Mouse (Mus musculus) right cerebral cortex, postnatal 10 days (tissue): ENCODE measurements around the gene Cfap157.

Source experiments
- DNase-seq, 2 experiments: peaks; one replicate each; pipeline ENCODE4 v3.0.0; 2021; ENCODE audit warnings: low spot score in 2 of 2

Cfap157 gene

DNA sequence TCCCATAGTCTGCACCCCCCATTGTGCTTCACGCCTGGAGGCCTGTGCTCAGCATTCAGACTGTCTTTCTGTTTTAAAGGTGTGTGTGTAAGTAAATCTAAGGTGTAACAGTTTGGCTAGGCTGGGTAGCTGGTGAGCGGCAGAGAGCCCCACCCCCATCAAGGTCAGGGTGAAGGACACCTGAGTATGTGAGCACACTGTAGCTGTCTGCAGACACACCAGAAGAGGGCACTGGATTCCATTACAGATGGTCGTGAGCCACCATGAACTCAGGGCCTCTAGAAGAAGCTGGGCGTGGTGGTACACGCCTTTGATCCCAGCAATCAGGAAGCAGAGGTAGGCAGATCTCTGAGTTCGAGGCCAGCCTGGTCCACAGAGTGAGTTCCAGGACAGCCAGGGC, 2.5 kb downstream of the Cfap157 start:
- no peak for DNase-seq

GRCm38 (mm10) chr2:32779714-32780113, 4.5 kb downstream of the Cfap157 start:
- DNase-seq = no peak

- peak in 1 of 2 experiments; percentile 72 for DNase-seq
These were observed 5.1 kb downstream of the Cfap157 start for GRCm38 (mm10) chr2:32779131-32779530.

GRCm38 (mm10) chr2:32778081-32778480, 6.1 kb downstream of the Cfap157 start:
- DNase-seq = no peak

- no peak for DNase-seq
These were observed 8.0 kb downstream of the Cfap157 start for GRCm38 (mm10) chr2:32776192-32776591.

DNA sequence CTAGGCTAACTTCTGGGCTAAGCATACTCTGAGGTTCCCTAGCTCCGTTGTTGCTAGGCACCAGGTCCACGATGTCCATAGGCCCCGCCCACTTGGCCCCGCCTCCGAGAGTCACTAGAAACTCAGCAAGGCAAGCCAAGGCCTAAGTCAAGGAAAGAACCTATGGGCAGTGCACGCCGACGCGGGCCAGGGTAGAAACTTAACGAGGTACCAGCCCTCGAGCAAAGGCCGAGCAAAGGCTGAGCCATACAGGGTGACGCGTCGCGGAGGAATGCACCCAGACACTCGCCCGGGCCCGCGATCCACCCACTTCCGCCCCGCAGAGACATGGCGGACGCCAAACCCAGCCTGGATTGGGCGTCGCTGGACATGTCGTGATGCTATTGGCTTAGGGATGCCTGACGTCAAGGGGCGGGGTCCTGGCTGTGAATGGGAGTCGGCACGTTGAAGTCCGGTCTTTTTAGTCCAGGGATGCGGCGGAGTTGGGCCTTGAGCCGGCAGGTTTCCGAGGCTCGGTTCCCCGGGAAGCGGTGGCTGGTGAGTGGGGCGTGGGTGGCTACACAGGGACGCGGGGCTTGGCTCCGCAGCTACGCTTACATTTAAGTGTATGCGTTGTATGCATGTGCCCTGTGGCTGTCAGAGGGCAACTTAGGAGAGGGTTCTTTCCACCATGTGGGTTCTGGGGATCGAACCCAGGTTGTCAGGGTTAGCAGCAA, 8.7 kb downstream of the Cfap157 start, which contains the start of the genes Ttc16 and Ptrh1:
Ttc16 (minus strand) TSS at position 275 of the 716 bp plus-strand sequence.
Ptrh1 (plus strand) TSS at position 428 of the 716 bp plus-strand sequence.
- peak; percentile 98 for DNase-seq

DNA sequence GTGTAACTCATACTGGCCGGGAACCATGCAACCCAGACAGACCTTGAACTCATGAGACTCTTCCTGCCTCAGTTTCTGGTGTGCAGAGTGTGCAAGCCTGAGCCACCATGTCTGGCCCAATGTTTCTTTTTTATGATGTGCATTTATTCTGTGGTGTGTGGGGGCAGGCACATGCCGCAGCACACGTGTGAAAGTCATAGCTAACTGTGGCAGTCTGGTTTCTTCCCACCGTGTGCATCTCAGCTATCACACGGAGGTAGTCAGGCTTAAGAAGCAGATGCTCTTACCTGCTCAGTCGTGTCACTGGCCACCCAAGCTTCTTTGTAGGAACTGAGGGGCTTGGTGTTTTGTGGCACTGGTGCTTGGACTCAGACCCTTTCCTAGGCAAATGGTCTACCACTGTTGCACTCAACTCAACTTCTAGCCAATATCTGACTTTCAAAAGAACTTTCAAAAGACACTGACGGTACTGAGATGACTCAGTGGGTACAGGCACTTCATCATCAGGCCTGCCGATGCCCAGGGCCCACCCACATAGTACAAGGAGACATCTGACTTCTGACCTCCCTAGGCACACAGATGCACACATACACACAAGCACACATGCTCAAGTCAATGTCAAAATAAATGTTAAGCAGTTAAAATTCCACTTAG, 11.5 kb downstream of the Cfap157 start:
- no peak for DNase-seq

GRCm38 (mm10) chr2:32771886-32772285, 12.3 kb downstream of the Cfap157 start:
- DNase-seq = no peak

- no peak for DNase-seq
These were observed 14.7 kb downstream of the Cfap157 start for GRCm38 (mm10) chr2:32769327-32770085.

DNA sequence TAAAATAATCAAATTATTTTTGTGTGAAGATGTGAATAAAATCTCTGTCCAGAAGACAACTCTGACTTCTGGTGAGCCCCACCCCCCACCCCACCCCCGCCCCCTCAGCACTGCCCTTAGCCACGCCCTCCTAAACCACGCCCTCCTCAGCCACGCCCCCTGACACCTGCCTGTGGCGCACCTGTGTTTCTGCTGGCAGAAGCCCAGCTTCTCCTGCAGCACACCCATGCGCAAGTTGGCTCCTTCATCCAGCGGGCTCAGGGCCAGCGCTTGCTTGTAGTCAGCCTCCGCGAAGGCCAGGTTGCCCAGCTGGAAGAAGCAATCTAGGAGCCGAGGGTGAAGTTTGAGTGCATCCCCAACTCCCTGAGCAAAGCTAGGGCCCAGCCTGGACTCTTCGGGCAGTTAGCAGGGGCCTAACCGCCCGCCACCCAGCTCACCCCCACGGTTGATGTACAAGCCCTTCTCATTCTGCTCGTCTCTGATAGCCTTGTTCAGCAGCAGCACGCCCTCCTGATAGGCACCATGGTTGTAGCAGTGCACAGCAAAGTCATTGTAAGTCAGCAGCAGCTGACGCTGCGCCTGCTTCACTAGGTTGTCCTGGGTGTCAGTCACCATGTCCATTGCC, 15.5 kb downstream of the Cfap157 start:
- DNase-seq = no peak

- DNase-seq = no peak
These were observed 17.0 kb downstream of the Cfap157 start for GRCm38 (mm10) chr2:32767241-32767640.

DNA sequence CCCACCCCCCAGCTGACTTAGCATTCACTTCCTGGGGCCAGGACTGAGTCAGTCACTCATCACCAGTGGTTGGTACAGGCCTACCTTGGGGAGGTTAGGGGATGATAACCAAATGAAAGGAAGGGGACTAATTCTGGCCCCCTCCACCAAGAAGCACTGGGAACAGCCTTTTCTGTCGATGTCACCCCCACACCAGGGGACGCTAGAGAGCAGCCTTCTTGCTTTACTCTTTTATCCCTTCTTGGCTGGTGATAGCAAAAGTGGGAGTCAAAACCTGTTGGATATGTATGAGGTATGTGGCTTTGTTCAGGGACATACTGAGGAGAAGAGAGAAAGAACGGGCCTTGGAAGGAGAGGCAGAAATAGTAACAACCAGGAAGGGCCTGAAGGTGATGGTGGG, 20.9 kb downstream of the Cfap157 start:
- DNase-seq = no peak

- no peak for DNase-seq
These were observed 22.4 kb downstream of the Cfap157 start for GRCm38 (mm10) chr2:32761859-32762258.

DNA sequence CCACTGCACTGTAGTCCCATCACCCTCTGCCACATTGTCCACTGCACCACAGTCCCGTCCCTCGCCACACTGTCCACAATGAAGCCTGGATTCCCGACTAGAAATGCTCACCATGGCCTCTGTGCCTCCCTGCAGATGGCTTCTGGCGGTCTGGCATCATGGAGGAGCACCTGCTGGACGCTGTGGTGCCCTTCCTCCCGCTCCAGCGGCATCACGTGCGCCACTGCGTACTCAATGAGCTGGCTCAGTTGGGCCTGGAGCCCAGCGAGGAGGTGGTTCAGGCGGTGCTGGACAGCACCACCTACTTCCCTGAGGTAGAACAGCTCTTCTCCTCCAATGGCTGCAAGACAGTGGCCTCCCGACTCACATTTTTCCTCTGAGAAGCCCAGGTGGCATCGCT, 22.9 kb downstream of the Cfap157 start:
- no peak for DNase-seq

DNA sequence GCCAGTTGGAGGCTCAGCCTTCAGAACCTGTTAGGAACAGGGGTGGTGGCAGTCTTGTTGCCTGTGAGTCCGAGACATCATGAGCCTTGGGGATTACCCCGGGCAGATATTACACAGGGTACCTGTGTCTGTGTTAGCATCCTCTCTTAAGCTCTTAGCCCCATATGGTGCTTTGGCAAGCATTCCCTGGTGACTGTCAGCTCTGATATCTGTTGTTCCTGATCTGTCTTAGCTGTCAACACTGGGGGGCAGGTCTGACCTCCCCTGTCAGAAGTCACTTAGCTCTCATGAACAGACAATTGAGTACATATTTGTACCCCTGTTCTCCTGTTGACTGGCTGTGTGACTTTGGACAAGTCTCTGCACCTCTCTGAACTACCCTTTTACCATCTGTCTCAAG, 25.2 kb downstream of the Cfap157 start:
- no peak for DNase-seq

DNA sequence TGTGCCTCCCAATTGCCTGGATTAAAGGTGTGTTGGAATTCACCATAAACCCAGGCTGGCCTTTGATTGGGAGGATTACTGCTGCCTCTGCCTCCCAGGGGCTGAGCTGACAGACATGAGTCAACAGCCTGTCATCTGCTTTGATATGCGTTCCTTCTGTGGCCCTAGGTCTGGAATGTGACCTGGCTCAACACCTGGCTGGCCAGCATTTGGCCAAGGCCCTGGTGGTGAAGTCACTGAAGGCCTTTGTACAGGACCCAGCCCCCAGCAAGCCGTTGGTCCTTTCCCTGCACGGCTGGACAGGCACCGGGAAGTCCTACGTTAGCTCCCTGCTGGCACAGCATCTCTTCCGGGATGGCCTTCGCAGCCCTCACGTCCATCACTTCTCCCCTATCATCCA, 25.7 kb downstream of the Cfap157 start:
- DNase-seq = no peak

GRCm38 (mm10) chr2:32757056-32757845, 27.0 kb downstream of the Cfap157 start, which contains the start of gene Tor2a:
Gene Tor2a (plus strand): TSS chr2:32757234.
- DNase-seq = peak; percentile 98

DNA sequence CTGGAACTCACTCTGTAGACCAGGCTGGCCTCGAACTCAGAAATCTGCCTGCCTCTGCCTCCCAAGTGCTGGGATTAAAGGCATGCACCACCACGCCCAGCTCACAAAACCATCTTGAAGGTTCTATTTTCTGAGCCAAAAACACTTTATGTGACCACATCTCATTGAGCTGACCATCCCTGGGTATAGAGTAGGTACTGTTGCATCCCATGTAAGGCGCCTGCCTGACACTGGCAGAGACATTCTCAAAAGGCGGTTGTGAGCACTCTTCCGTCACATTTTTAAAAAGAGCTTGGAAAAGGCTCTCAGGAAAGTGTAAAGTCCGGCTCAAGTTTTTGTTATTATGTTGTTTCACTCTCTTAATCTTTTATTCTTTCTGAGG, 27.6 kb downstream of the Cfap157 start:
- DNase-seq = no peak

DNA sequence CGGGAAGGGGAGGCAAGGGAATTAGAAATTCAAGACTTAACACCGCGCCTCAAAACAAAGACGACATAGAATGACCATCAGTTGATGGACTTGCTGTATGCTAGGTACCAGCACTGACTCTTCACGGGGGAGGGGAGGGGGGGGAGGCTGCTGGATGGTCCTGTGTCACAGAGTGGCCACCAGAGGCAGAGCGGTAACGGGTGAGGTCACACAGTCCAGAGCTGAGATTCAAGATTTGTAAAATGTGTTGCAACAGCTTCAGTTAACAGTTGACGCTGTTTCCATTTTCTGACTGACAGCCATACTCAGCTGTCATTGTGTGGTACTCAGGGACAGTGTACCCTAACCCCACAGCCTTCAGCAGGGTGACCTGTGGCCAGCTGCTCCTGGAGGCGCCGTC, 32.0 kb downstream of the Cfap157 start:
- DNase-seq = no peak

DNA sequence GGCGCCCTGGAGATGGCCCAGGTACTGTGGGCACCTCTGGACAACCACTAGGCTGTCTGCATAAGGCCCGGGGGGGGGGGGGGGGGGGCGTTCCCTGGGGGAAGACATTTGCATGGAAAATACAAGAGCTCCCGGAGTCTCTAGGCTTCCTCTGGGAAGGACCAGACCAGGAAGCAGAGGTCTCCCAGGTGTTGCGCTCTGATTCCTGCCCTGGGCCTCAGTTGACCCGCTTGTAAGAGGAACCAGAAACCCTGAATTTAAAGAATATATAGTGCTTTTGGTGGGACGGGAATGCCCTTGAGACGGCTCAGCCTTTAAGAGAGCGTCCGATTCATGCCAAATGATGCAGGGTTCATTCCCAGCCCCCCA, 32.6 kb downstream of the Cfap157 start:
- DNase-seq = no peak
